In the genomic region with DNA sequence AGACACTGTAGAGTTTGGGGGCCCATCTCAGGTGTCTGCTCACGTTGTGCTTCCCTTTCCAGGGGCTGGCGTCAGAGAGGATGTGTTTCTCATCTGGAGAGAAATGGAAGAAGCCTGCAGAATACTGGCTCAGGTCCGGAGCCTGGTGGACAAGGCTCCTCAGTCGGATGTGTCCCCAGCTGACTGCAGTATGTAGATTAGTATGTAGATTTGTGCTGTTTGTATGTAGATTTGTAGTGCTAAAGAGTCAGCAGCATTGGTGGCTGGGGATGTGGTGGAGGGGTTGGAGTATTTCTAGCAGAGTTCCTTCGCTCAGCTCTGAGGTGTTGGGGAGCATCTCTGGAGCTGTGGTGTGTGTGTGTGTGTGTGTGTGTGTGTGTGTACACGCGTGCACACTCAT, we compare ENCODE assay signal across 29 mouse cellular contexts. TPM values are rescaled to one million over a fixed set of nuclear protein-coding genes. Genes with fewer than 3 reads are reported as not detected.
"Had no signal": no experiment of that assay in that cellular context is flagged by ENCODE, and none has a peak within 500 bp of the region (broad histone marks: within the 10 kb centered on the region; RNA-seq: fewer than 3 reads in every experiment).

No protein-coding gene starts in this region.

- H3K4me3 ChIP-seq: gastrocnemius, adult 2 months; heart, adult 2 months; heart, embryonic 13.5 days; heart, embryonic 15.5 days; hindbrain, embryonic 13.5 days; hindbrain, embryonic 15.5 days; kidney, embryonic 15.5 days; left cerebral cortex, adult 2 months; limb, embryonic 10.5 days; limb, embryonic 12.5 days; liver, embryonic 13.5 days; liver, embryonic 15.5 days had no signal

- H3K27me3 ChIP-seq: heart, embryonic 13.5 days; heart, embryonic 15.5 days; hindbrain, embryonic 13.5 days; hindbrain, embryonic 15.5 days; kidney, embryonic 15.5 days; limb, embryonic 12.5 days; liver, embryonic 13.5 days; liver, embryonic 15.5 days had no signal

- H3K27ac ChIP-seq: gastrocnemius, adult 2 months; heart, adult 2 months; heart, embryonic 13.5 days; heart, embryonic 15.5 days; hindbrain, embryonic 13.5 days; hindbrain, embryonic 15.5 days; hindbrain, postnatal 0 days; kidney, embryonic 15.5 days; kidney, postnatal 0 days; left cerebral cortex, adult 2 months; limb, embryonic 10.5 days; limb, embryonic 12.5 days; liver, embryonic 13.5 days; liver, embryonic 15.5 days had no signal

- H3K4me1 ChIP-seq: heart, embryonic 13.5 days; hindbrain, embryonic 15.5 days; limb, embryonic 12.5 days; liver, embryonic 13.5 days; liver, embryonic 15.5 days had no signal

- ATAC-seq: hindbrain, postnatal 0 days; intestine, embryonic 16.5 days had no signal

- H3K9ac ChIP-seq: heart, embryonic 13.5 days; heart, embryonic 15.5 days; hindbrain, embryonic 13.5 days; hindbrain, embryonic 15.5 days; kidney, embryonic 15.5 days; limb, embryonic 12.5 days; liver, embryonic 13.5 days; liver, embryonic 15.5 days had no signal

- H3K4me2 ChIP-seq: heart, embryonic 11.5 days; heart, embryonic 13.5 days; heart, embryonic 15.5 days; hindbrain, embryonic 13.5 days; hindbrain, embryonic 15.5 days; kidney, embryonic 15.5 days; limb, embryonic 12.5 days; liver, embryonic 11.5 days; liver, embryonic 13.5 days; liver, embryonic 15.5 days had no signal

- H3K36me3 ChIP-seq: heart, embryonic 13.5 days; heart, embryonic 15.5 days; hindbrain, embryonic 13.5 days; hindbrain, embryonic 15.5 days; kidney, embryonic 15.5 days; limb, embryonic 10.5 days; limb, embryonic 12.5 days; liver, embryonic 13.5 days; liver, embryonic 15.5 days had no signal

- H3K9me3 ChIP-seq: heart, embryonic 13.5 days; heart, embryonic 15.5 days; hindbrain, embryonic 13.5 days; hindbrain, embryonic 15.5 days; kidney, embryonic 15.5 days; limb, embryonic 10.5 days; limb, embryonic 12.5 days; liver, embryonic 13.5 days; liver, embryonic 15.5 days had no signal

- DNase-seq: gastrocnemius, adult 2 months; gastrocnemius, postnatal 10 days; gastrocnemius, postnatal 36 days; heart, adult 11 months; heart, adult 2 months; heart, postnatal 14 days; heart, postnatal 36 days; kidney, adult 11 months; kidney, adult 2 months; kidney, adult 9 months; kidney, postnatal 14 days; kidney, postnatal 36 days; liver; liver, embryonic 13.5 days had no signal

RNA-seq across cellular contexts. Expression of a gene that starts 58.8 kb away (rescaled TPM):
- total RNA-seq: hematopoietic stem cell, adult 5-6 weeks had no signal
- polyA plus RNA-seq: heart, embryonic 11.5 days; kidney, embryonic 15.5 days; liver, embryonic 11.5 days; liver, embryonic 13.5 days; liver, embryonic 15.5 days had no signal
